Mouse (Mus musculus): ENCODE results near the gene Gm6902. TPM values are rescaled to one million over a fixed set of nuclear protein-coding genes. Genes with fewer than 3 reads are reported as not detected.

Gm6902 gene
- polyA plus RNA-seq (2014; fragmentation: Illumina TruSeq; extraction: RNeasy Lipid Tissue Mini Kit (QIAGEN cat#74804); ENCODE audit: insufficient read depth, low read depth, low replicate concordance): not detected

DNA sequence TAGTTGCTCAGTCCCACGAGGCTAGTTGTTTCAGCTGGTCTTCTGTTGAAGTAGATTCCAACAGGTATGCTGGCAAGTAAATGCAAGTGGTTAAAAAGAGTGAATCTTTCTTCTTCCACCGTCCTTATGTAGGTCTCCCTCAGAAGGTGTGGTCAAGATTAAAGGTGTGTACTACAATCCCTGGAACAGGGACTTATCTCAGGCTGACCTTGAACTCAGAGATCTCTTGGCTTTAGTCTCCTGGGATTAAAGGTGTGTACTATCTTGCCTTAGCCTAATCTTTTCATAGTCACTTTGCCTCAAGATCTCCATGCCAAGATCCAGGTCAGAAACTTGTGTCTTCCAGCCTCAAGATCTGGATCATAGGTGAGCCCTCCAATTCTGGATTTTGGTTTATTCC, at the start of gene Gm6902:
Gm6902 (minus strand) TSS at position 101 of the 400 bp plus-strand sequence.

DNA sequence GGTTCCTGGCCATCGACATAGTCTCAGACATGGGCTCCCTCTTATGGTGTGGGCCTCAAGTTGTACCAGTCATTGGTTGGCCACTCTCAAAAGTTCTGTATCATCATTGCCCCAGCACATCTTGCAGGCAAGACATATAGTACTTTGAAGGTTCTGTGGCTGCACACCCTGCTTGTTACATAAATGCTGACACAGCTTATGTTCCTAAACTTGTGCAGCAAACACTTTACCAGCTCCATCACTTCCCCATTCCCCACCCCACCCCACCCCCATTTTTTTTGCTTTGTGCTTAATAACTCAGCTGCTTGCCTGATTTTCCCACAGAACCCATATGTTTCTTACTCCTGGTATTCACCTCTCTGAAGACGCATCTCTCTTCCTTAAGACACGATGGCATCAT, 22.2 kb upstream of the Gm6902 start, which contains the start of gene Nlrp4e:
Nlrp4e (plus strand) TSS at position 301 of the 400 bp plus-strand sequence.

DNA sequence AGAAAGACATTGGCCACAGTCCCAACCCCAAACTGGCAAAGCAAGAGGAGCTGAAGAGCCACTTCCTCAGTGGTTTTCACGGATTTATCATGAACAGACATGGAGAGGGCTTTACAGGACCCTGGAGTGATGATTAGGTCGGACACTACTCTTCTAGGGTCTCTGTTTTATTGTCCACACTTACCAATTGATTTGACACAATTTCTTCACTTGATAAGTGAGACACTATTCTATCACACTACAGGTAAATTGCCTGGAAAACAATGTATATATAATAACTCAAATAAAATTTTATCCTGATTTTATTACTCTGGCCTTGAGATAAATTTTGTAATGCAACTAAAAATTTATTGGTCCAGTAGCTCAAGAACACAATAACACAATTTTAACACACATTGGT, 27.1 kb downstream of the Gm6902 start, which contains the start of gene Vmn1r166:
Vmn1r166 (minus strand) TSS at position 101 of the 400 bp plus-strand sequence.

Other genes starting within 250 kb of the Gm6902 start
- gene Vmn1r163, start 223.4 kb downstream of the Gm6902 start, polyA plus RNA-seq (2014; fragmentation: Illumina TruSeq; extraction: RNeasy Lipid Tissue Mini Kit (QIAGEN cat#74804); ENCODE audit: insufficient read depth, low read depth, low replicate concordance): not detected
- gene Gm8720, start 211.4 kb downstream of the Gm6902 start, polyA plus RNA-seq (2014; fragmentation: Illumina TruSeq; extraction: RNeasy Lipid Tissue Mini Kit (QIAGEN cat#74804); ENCODE audit: insufficient read depth, low read depth, low replicate concordance): not detected
- gene Gm10662, start 134.4 kb downstream of the Gm6902 start, polyA plus RNA-seq (2014; fragmentation: Illumina TruSeq; extraction: RNeasy Lipid Tissue Mini Kit (QIAGEN cat#74804); ENCODE audit: insufficient read depth, low read depth, low replicate concordance): not detected
- not detected for gene Vmn1r165, start 61.6 kb downstream of the Gm6902 start, polyA plus RNA-seq (2014; fragmentation: Illumina TruSeq; extraction: RNeasy Lipid Tissue Mini Kit (QIAGEN cat#74804); ENCODE audit: insufficient read depth, low read depth, low replicate concordance)
- not detected for gene Vmn1r166, start 27.2 kb downstream of the Gm6902 start, polyA plus RNA-seq (2014; fragmentation: Illumina TruSeq; extraction: RNeasy Lipid Tissue Mini Kit (QIAGEN cat#74804); ENCODE audit: insufficient read depth, low read depth, low replicate concordance)
- not detected for gene Nlrp4e, start 22.3 kb upstream of the Gm6902 start, polyA plus RNA-seq (2014; fragmentation: Illumina TruSeq; extraction: RNeasy Lipid Tissue Mini Kit (QIAGEN cat#74804); ENCODE audit: insufficient read depth, low read depth, low replicate concordance)
- gene Nlrp5, start 107.0 kb upstream of the Gm6902 start, polyA plus RNA-seq (2014; fragmentation: Illumina TruSeq; extraction: RNeasy Lipid Tissue Mini Kit (QIAGEN cat#74804); ENCODE audit: insufficient read depth, low read depth, low replicate concordance): not detected
- not detected for gene Vmn1r167, start 228.3 kb upstream of the Gm6902 start, polyA plus RNA-seq (2014; fragmentation: Illumina TruSeq; extraction: RNeasy Lipid Tissue Mini Kit (QIAGEN cat#74804); ENCODE audit: insufficient read depth, low read depth, low replicate concordance)